Mouse (Mus musculus) neural tube, embryonic 15.5 days (tissue): ENCODE measurements at regions not wholly inside any gene's neighbourhood (a gene's known extent, or its start where the extent isn't known, plus 50 kb on each side); places are given as distances from the start of the nearest gene placed in this dataset.

ENCODE experiments used
- ATAC-seq: fragments of 200-750 bp; cut with Nextera tagmentation; 2 replicates; pipeline ENCODE4 v1.8.0; 2017; ENCODE audit warnings: mild to moderate bottlenecking, moderate TSS enrichment, moderate library complexity; ENCODE audit not compliant: low FRiP score
- H3K27ac ChIP-seq: fragments of 300-500 bp; sonication (generic); replicated peaks from 2 replicates; pipeline ENCODE4 v1.5.1; 2015; ENCODE audit warnings: mild to moderate bottlenecking, inconsistent platforms
- H3K27me3 ChIP-seq: fragments of 300-500 bp; sonication (generic); replicated peaks from 2 replicates; pipeline ENCODE4 v1.6.1; 2015; ENCODE audit warnings: inconsistent platforms
- H3K36me3 ChIP-seq: fragments of 300-500 bp; sonication (generic); 2 replicates; pipeline ENCODE4 v1.6.1; 2015; ENCODE audit warnings: inconsistent platforms
- H3K4me1 ChIP-seq: fragments of 300-500 bp; sonication (generic); 2 replicates; pipeline ENCODE4 v1.6.1; 2015; ENCODE audit warnings: inconsistent platforms
- H3K4me2 ChIP-seq: fragments of 300-500 bp; sonication (generic); 2 replicates; pipeline ENCODE4 v1.6.1; 2015; ENCODE audit warnings: inconsistent platforms, mild to moderate bottlenecking, moderate library complexity
- H3K4me3 ChIP-seq: fragments of 300-500 bp; sonication (generic); replicated peaks from 2 replicates; pipeline ENCODE4 v1.5.1; 2015; ENCODE audit warnings: mild to moderate bottlenecking, inconsistent platforms
- H3K9ac ChIP-seq: fragments of 300-500 bp; sonication (generic); replicated peaks from 2 replicates; pipeline ENCODE4 v1.6.1; 2015; ENCODE audit warnings: mild to moderate bottlenecking, inconsistent platforms
- H3K9me3 ChIP-seq: fragments of 300-500 bp; sonication (generic); replicated peaks from 2 replicates; pipeline ENCODE4 v1.6.1; 2016; ENCODE audit warnings: inconsistent platforms
- WGBS: fragments of 180-500 bp; shearing (Covaris S2); methylation state at CpG from one replicate; pipeline ENCODE4 v1.1.7; 2015; ENCODE audit warnings: mixed read lengths; 5-methylcytosine and 5-hydroxymethylcytosine counted together

DNA sequence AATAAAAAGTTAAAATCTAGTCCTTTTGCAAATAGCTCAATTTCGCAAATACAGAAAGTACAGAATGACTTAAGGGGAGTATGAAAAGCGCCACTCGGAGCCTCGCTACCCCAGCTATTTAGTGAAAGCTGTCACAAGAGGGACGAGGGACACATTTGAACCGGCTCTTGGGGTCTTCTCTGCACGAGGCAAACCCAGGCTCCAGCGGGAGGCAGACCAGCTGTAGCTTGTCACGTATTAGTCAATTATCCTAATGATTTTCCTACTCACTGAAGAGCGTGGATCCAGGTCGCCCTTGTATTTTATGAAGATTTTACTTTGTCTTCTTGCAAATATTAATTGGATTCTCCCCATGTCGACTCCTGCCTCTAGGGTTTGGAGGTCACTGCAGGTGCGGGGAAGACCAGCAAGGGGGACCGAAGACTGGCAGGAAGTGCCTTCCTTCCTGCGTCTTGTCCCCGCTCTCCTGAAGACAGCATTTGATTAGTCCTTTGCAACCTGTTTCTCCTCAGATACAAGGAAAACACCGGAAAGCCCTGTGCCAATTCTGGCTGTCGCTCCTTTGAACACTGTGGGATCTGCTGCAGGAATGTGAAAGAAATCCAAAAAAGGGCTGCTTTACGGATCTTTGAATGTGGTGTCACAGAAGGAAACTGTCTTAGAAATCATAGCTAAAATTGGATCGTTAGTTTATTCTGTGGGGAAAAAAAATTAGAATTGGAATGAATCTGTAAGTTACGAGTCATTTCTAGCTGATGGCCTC lies 209.1 kb downstream of the Etnk1 start:
- 79% methylated on average over 21 of the region's 21 CpGs for whole genome bisulfite sequencing
- ATAC-seq, result no peak
- H3K27me3 ChIP-seq, result no peaks in the 10 kb centered on the region

DNA sequence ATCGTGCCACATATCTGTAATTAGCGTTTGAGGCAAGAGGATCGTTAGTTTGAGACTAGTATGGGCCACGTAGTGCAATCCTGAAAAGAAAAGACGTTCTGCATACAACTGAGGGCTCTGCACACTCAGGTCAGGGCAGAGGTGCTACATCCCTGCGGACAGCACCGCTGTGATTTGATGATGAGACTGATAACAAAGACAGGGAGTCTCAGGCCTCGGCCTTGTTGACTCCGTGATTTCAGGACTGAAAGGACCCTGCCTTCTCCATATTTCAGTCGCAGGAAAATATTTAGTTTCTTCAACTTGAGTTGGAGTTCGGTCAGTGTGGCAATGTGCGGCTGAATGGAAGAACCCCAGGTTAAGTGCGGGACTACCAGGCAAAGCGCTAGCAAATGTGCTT lies 210.1 kb downstream of the Etnk1 start:
- Histone ChIP-seq H3K27ac (no peak overlapping the region), H3K4me3 (no peak overlapping the region), H3K27me3 (no peaks in the 10 kb centered on the region), H3K36me3 (no peaks in the 10 kb centered on the region), H3K9ac (no peak overlapping the region), H3K4me2 (no peak overlapping the region), H3K4me1 (peaks cover 9% of the 10 kb centered on the region; the same call in 1 of the 2 replicates), H3K9me3 (no peaks in the 10 kb centered on the region)
- ATAC-seq, result no peak
- 92% methylated on average over 14 of the region's 14 CpGs for WGBS

More for the DNA sequence above, 209.1 kb downstream of the Etnk1 start:
- Histone ChIP-seq H3K9me3 (no peaks in the 10 kb centered on the region), H3K4me2 (no peak overlapping the region), H3K27ac (no peak overlapping the region), H3K36me3 (no peaks in the 10 kb centered on the region), H3K4me1 (peaks cover 11% of the 10 kb centered on the region; the same call in 1 of the 2 replicates), H3K4me3 (no peak overlapping the region), H3K9ac (no peak overlapping the region)

DNA sequence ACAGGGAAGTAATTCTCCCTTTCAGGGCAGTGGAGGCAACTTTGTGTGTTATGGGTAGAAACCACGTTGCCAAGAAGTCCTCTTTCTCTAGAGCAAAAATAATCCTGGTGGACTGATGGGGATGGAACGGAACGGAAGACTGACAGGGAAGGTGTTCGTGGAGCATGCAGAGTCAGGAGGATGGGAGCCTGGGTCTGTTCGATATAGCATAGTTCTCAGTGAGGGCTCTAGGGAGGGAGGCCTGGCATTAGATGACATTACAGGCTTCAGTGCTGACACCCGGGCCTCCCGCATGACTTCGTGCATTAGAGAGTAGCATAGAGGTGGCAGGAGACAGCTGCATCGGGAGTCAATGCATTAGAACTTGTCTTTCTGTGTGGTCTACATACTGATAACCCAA lies 211.1 kb downstream of the Etnk1 start:
- WGBS, result 94% methylated on average over 9 of the region's 9 CpGs

DNA sequence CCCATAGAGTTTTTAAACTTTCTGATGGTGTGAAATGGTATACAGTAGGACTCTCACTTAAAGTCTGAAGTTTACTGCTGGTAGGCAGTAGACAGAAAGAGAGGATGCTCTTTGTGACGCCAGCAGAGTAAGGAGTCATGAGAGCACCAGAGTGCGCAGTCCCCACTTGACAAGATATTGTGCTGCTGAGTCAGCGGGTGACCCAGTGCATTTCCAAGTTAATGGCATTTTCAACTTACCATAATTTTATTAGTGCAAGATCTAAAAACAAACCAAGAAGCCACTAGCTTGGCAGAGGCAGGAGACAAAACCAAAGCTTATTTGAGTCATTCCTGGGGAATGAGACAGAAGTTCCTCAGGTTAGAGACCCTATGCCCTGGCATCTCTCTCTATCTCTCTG lies 213.5 kb downstream of the Etnk1 start:
- H3K27ac ChIP-seq, result no peak overlapping the region
- no peak overlapping the region for H3K4me2 ChIP-seq
- no peaks in the 10 kb centered on the region for H3K36me3 ChIP-seq
- H3K9me3 ChIP-seq, result no peaks in the 10 kb centered on the region
- H3K27me3 ChIP-seq, result no peaks in the 10 kb centered on the region
- 93% methylated on average over 3 of the region's 3 CpGs for WGBS
- H3K4me1 ChIP-seq, result no peaks in the 10 kb centered on the region
- H3K9ac ChIP-seq, result no peak overlapping the region
- no peak for ATAC-seq
- no peak overlapping the region for H3K4me3 ChIP-seq

More for the DNA sequence above, 211.1 kb downstream of the Etnk1 start:
- H3K9me3 ChIP-seq, result no peaks in the 10 kb centered on the region
- ATAC-seq, result no peak
- H3K4me3 ChIP-seq, result no peak overlapping the region
- no peaks in the 10 kb centered on the region for H3K27me3 ChIP-seq
- no peaks in the 10 kb centered on the region for H3K4me1 ChIP-seq
- no peak overlapping the region for H3K4me2 ChIP-seq
- no peaks in the 10 kb centered on the region for H3K36me3 ChIP-seq
- H3K27ac ChIP-seq, result no peak overlapping the region
- H3K9ac ChIP-seq, result no peak overlapping the region

- Histone ChIP-seq H3K27ac (no peak overlapping the region), H3K27me3 (no peaks in the 10 kb centered on the region), H3K36me3 (no peaks in the 10 kb centered on the region), H3K4me1 (0 out of 2 replicates have a peak, but pooled peaks cover 3% of the 10 kb centered on the region), H3K9me3 (no peaks in the 10 kb centered on the region), H3K4me2 (no peak overlapping the region), H3K4me3 (no peak overlapping the region), H3K9ac (no peak overlapping the region)
- WGBS, result 92% methylated on average over 16 of the region's 16 CpGs
- no peak for ATAC-seq
Measured at GRCm38 (mm10) chr6:143386597-143387450, 219.8 kb downstream of the Etnk1 start.

DNA sequence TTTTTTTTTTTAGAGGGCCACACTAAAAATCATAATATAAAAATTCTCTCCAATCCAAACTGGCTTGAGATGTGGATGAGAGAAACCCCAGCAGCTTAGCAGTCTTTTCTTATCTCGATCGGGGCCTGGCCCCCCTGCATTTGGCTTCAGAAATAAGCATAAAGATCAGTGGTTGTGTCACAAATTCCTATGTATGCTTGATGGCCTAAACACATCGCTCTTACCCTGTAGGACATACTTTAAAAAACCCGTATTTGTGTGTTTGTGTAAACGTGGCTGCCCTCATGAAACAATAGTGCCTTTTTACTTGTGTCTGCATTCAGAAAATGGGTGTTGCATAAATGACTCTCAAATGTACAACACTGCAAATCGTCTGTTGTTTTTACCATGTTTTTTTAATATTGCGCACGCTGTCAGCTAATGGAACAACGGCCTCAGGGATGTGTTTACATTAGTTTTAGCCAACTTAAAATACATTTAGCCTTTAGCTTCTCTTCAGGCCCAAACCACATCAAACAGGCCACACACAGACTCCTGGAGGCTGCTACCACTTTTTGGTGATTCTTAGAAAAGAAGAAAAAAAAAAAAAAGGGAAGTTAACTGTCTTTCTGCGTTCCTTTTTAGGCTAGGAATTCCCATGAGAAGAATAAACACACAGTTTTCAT lies 226.7 kb downstream of the Etnk1 start:
- Histone ChIP-seq H3K9me3 (no peaks in the 10 kb centered on the region), H3K36me3 (no peaks in the 10 kb centered on the region), H3K27me3 (no peaks in the 10 kb centered on the region), H3K4me1 (peaks cover 3% of the 10 kb centered on the region; the same call in 1 of the 2 replicates), H3K9ac (no peak overlapping the region), H3K27ac (no peak overlapping the region), H3K4me3 (no peak overlapping the region), H3K4me2 (no peak overlapping the region)
- ATAC-seq, result no peak
- 65% methylated on average over 10 of the region's 10 CpGs for WGBS

- Histone ChIP-seq H3K9me3 (no peaks in the 10 kb centered on the region), H3K4me1 (peaks cover 3% of the 10 kb centered on the region; the same call in 1 of the 2 replicates), H3K4me3 (no peak overlapping the region), H3K4me2 (no peak overlapping the region), H3K27me3 (no peaks in the 10 kb centered on the region), H3K9ac (no peak overlapping the region), H3K36me3 (no peaks in the 10 kb centered on the region), H3K27ac (no peak overlapping the region)
- 85% methylated on average over 15 of the region's 15 CpGs for WGBS
- ATAC-seq, result no peak
Measured at GRCm38 (mm10) chr6:143394377-143394776, 227.4 kb downstream of the Etnk1 start.

GRCm38 (mm10) chr6:143401436-143401835 lies 234.4 kb downstream of the Etnk1 start:
- WGBS, result 21% methylated on average over 8 of the region's 8 CpGs
- H3K36me3 ChIP-seq, result no peaks in the 10 kb centered on the region
- H3K9ac ChIP-seq, result no peak overlapping the region
- H3K4me3 ChIP-seq, result no peak overlapping the region
- no peak for ATAC-seq
- H3K9me3 ChIP-seq, result no peaks in the 10 kb centered on the region
- no peak overlapping the region for H3K27ac ChIP-seq
- no peaks in the 10 kb centered on the region for H3K27me3 ChIP-seq
- H3K4me2 ChIP-seq, result no peak overlapping the region
- H3K4me1 ChIP-seq, result no peaks in the 10 kb centered on the region

GRCm38 (mm10) chr6:143401921-143402320 lies 234.9 kb downstream of the Etnk1 start:
- no peaks in the 10 kb centered on the region for H3K27me3 ChIP-seq
- no peak overlapping the region for H3K4me3 ChIP-seq
- no peaks in the 10 kb centered on the region for H3K4me1 ChIP-seq
- H3K27ac ChIP-seq, result no peak overlapping the region
- no peak overlapping the region for H3K9ac ChIP-seq
- 83% methylated on average over 7 of the region's 7 CpGs for WGBS
- no peak overlapping the region for H3K4me2 ChIP-seq
- no peak for ATAC-seq
- no peaks in the 10 kb centered on the region for H3K36me3 ChIP-seq
- no peaks in the 10 kb centered on the region for H3K9me3 ChIP-seq

DNA sequence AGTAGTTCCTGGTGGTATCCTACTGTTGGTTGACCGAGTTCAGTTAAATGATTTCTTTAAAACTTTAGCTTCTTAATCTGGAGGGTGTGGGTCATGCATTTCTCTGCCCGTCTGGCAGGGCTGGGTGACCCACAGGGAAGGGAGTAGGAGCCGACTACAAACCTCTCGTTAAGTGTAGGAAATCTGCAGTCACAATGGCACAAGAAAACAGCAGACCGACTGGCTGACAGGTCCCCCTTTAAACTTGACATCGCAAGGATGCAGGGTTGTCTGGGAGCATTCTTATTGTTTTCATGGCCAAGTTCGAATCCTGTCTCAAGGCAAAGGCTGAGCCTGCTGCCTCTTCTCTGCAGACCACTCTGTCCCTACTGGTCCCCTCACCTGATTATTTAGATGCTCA lies 235.7 kb downstream of the Etnk1 start:
- no peak overlapping the region for H3K4me2 ChIP-seq
- no peaks in the 10 kb centered on the region for H3K4me1 ChIP-seq
- WGBS, result 91% methylated on average over 7 of the region's 7 CpGs

GRCm38 (mm10) chr6:143404521-143404920 lies 237.5 kb downstream of the Etnk1 start:
- no peaks in the 10 kb centered on the region for H3K9me3 ChIP-seq
- no peak overlapping the region for H3K27ac ChIP-seq
- no peaks in the 10 kb centered on the region for H3K36me3 ChIP-seq
- no peaks in the 10 kb centered on the region for H3K4me1 ChIP-seq
- 76% methylated on average over 4 of the region's 4 CpGs for WGBS
- ATAC-seq, result no peak
- H3K4me2 ChIP-seq, result no peak overlapping the region
- H3K9ac ChIP-seq, result no peak overlapping the region
- no peak overlapping the region for H3K4me3 ChIP-seq
- H3K27me3 ChIP-seq, result no peaks in the 10 kb centered on the region

More for the DNA sequence above, 235.7 kb downstream of the Etnk1 start:
- no peak overlapping the region for H3K4me3 ChIP-seq
- no peak overlapping the region for H3K9ac ChIP-seq
- no peak for ATAC-seq
- H3K27me3 ChIP-seq, result no peaks in the 10 kb centered on the region
- H3K27ac ChIP-seq, result no peak overlapping the region
- no peaks in the 10 kb centered on the region for H3K9me3 ChIP-seq
- H3K36me3 ChIP-seq, result no peaks in the 10 kb centered on the region
